Mouse (Mus musculus): ENCODE measurements at regions not wholly inside any gene's neighbourhood (a gene's known extent, or its start where the extent isn't known, plus 50 kb on each side); places are given as distances from the start of the nearest gene placed in this dataset.
A peak's percentile ranks its signal among the peaks of the same experiment; 100 is the strongest.

DNA sequence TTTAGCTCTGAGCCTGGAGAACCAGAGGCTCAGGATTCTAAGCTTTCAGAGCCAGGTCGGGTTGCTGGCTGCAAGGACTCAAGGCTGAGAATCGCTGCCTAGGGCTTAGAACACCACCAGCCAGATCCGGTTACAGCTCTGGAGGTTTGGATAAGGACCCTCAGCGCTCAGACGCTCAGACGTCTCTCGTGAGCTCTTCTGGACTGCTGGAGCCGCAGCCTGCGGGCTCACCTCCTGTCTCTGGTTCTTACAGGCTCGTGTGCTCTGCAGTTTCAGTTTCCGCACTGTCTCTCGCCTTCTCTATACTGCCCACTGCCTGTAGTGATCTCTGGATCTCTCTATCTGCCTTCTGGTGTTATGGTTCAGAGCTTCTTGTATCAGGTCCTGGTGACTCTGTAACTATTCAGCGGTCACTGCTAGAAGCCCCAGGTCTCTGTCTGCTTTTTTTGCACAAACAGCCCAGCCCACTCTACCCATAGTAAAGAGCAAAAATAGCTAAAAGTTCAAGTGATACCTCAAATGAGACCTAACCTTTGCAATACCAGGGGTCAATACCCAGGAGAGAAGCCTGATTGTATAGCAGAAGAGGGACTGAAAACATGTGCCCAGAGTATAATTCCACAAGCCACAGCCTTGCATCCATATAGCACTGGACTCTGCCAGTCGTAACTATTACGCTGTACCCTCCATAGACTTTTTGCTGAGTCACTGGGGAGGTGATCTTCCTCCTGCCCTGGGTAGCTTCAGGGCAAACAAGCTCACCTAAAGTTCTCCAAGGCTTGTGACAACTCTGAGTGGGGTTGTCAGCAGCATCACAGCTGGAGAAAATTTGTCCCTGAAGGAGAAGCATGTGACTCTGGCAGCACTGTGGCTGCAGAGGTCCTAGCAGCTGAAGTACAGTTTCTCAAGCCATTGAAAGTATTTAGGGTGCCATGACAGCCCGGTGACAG lies 56.4 kb upstream of the Gpc1 start:
- Histone ChIP-seq H3K9ac (ENCODE audit: insufficient read depth, low read depth) (peak overlapping the region; percentile 16), H3K4me1 (ENCODE audit: control insufficient read depth in 1 of 2, insufficient read depth in 2 of 2) (peaks cover 7 to 14% of the 10 kb centered on the region in 2 experiments), H3K27ac (ENCODE audit: insufficient read depth, low read depth) (no peak overlapping the region), H3K36me3 (replicated peaks in 1 of 2; ENCODE audit: control insufficient read depth in 1 of 2, insufficient read depth in 1 of 2, low read length in 1 of 2) (no peaks in the 10 kb centered on the region), H3K79me2 (replicated peaks; ENCODE audit: control insufficient read depth, extremely low read depth, insufficient read depth, poor library complexity, severe bottlenecking) (no peaks in the 10 kb centered on the region), H3K9me3 (replicated peaks; ENCODE audit: low read length) (no peaks in the 10 kb centered on the region), H3K4me3 (replicated peaks in 1 of 3; ENCODE audit: low read depth in 2 of 3, low read length in 2 of 3, poor library complexity in 1 of 3) (peak overlapping the region in 1 of 3 experiments; percentile 42), H3K27me3 (replicated peaks) (peaks cover 45% of the 10 kb centered on the region), H3K4me2 (ENCODE audit: insufficient read depth, low read depth, poor library complexity, severe bottlenecking) (peak overlapping the region; percentile 54)
- DNase-seq (ENCODE audit: extremely low read depth), result peak; percentile 7
- in situ Hi-C loops (cut with MboI; ENCODE audit: low pct_ligation_motif_present, low pct_unique_long_range_greater_than_20kb, low sequenced_read_pairs), result no loop called here
- TF ChIP-seq MAX (IDR thresholded peaks at IDR 0.05; ENCODE audit: low read length) (no peak), SMC3 (IDR thresholded peaks at IDR 0.05; ENCODE audit: low read depth, low read length) (no peak), ZMIZ1 (IDR thresholded peaks at IDR 0.05; ENCODE audit: low read depth, low read length) (no peak), TBP (conservative IDR thresholded peaks at IDR 0.05; ENCODE audit: low read depth, low read length) (no peak), EP300 (IDR thresholded peaks at IDR 0.05; ENCODE audit: low read length) (no peak), POLR2A (IDR thresholded peaks at IDR 0.05; ENCODE audit: low read depth, low read length) (no peak), POLR2AphosphoS2 (IDR thresholded peaks at IDR 0.05; ENCODE audit: low read depth, low read length) (no peak), MYC (IDR thresholded peaks at IDR 0.05; ENCODE audit: low read depth, low read length) (no peak), RAD21 (IDR thresholded peaks at IDR 0.05; ENCODE audit: low read depth, low read length) (no peak), TCF12 (IDR thresholded peaks at IDR 0.05; ENCODE audit: low read depth, low read length) (no peak), JUN (IDR thresholded peaks at IDR 0.05; ENCODE audit: insufficient read depth, low read depth, low read length) (no peak), MXI1 (IDR thresholded peaks at IDR 0.05; ENCODE audit: low read depth, low read length) (no peak), UBTF (IDR thresholded peaks at IDR 0.05; ENCODE audit: low read depth, low read length) (no peak), HCFC1 (IDR thresholded peaks at IDR 0.05; ENCODE audit: low read depth, low read length) (no peak), RCOR1 (conservative IDR thresholded peaks at IDR 0.05; ENCODE audit: low read depth, low read length) (no peak), IRF4 (IDR thresholded peaks at IDR 0.05; ENCODE audit: low read depth, low read length) (peak; percentile 61; the same call in 1 of the 2 replicates), BHLHE40 (IDR thresholded peaks at IDR 0.05; ENCODE audit: low read depth, low read length) (peak; percentile 68), ELF1 (IDR thresholded peaks at IDR 0.05; ENCODE audit: low read depth, low read length) (no peak), ZKSCAN1 (IDR thresholded peaks at IDR 0.05; ENCODE audit: borderline replicate concordance, low read depth, low read length) (no peak), E2F4 (IDR thresholded peaks at IDR 0.05; ENCODE audit: insufficient replicate concordance, low read depth, low read length) (no peak), MEF2A (IDR thresholded peaks at IDR 0.05; ENCODE audit: borderline replicate concordance, low read depth, low read length) (no peak), GABPA (IDR thresholded peaks at IDR 0.05; ENCODE audit: insufficient replicate concordance, low read depth, low read length) (no peak), MAFK (IDR thresholded peaks at IDR 0.05; ENCODE audit: insufficient replicate concordance, low read length) (peak; percentile 37; the same call in 1 of the 2 replicates), CTCF (conservative IDR thresholded peaks at IDR 0.05 in 1 of 2, IDR thresholded peaks at IDR 0.05 in 1 of 2; ENCODE audit: low read depth in 2 of 2, low read length in 2 of 2) (peak in 1 of 2 experiments; percentile 12; a peak in 1 of 4 replicates), CHD1 (IDR thresholded peaks at IDR 0.05; ENCODE audit: low read depth, low read length) (no peak), NRF1 (IDR thresholded peaks at IDR 0.05; ENCODE audit: low read depth, low read length) (no peak), ETS1 (conservative IDR thresholded peaks at IDR 0.05; ENCODE audit: low read depth, low read length) (no peak)
- dilution Hi-C loops (cut with MboI; ENCODE audit: extremely low pct_ligation_motif_present, extremely low pct_unique_long_range_greater_than_20kb, low sequenced_read_pairs), result no loop called here
